In the genomic region with DNA sequence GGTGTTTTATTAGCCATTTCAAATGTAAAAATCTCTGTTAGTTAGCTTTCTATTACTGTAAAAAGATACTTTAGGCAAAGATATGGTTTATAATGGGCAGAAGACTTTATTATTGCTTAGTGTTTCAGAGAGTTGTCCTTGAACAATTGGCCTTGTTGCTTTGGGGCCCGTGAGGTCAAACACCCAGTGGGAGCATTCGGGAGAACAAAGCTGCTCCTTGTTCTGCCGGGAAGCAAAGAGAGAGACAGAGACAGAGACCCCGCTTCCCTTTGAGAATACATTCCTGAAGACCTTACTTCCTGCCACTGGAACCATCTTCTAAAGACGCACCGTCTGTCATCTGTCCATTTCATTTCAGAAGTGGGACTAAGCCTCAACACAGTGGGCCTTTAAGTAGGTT, we compare ENCODE assay signal across 22 mouse cellular contexts. TPM values are rescaled to one million over a fixed set of nuclear protein-coding genes. Genes with fewer than 3 reads are reported as not detected.
DNase-seq lines count a peak whose midpoint lies in the region; ATAC-seq and TF ChIP-seq lines count a peak whose summit lies in the region.
"Had no signal": no experiment of that assay in that cellular context is flagged by ENCODE, and none has a peak within 500 bp of the region (broad histone marks: within the 10 kb centered on the region; RNA-seq: fewer than 3 reads in every experiment).

No protein-coding gene starts in this region.

- H3K27ac ChIP-seq in hindbrain, embryonic 11.5 days (ENCODE audit: low read depth, low read length) = no peak overlapping the region
- H3K27ac ChIP-seq in hindbrain, embryonic 13.5 days = no peak overlapping the region
- H3K27ac ChIP-seq in ES-E14 (ENCODE audit: insufficient read depth, low read depth, low read length, poor library complexity, severe bottlenecking) = peak overlapping the region; percentile 87
- H3K27ac ChIP-seq: embryonic facial prominence, embryonic 12.5 days; forebrain, embryonic 12.5 days; kidney, embryonic 15.5 days; midbrain, embryonic 10.5 days had no signal

- no peak overlapping the region for H3K4me2 ChIP-seq in hindbrain, embryonic 11.5 days (replicated peaks; ENCODE audit: low read depth, low read length)
- no peak overlapping the region for H3K4me2 ChIP-seq in hindbrain, embryonic 13.5 days
- H3K4me2 ChIP-seq: embryonic facial prominence, embryonic 12.5 days; forebrain, embryonic 12.5 days; heart, embryonic 15.5 days; kidney, embryonic 15.5 days had no signal

- in situ Hi-C loops in ES-E14 (cut with MboI; ENCODE audit: low sequenced_read_pairs in 2 of 2, unreplicated experiment in 2 of 2) = no loop called here

- peak; percentile 32 for DNase-seq in hindbrain, embryonic 11.5 days (ENCODE audit: low spot score)
- peak; percentile 39 for DNase-seq in ES-E14 (ENCODE audit: low read depth, low spot score)
- peak; percentile 53 for DNase-seq in embryo, embryonic 10.5 days (ENCODE audit: low spot score)
- DNase-seq in layer of hippocampus, adult 18-20 months (ENCODE audit: low spot score in 2 of 2) = no peak
- DNase-seq: adrenal gland, postnatal 36 days; cerebellum, adult 18-20 months; cerebellum, postnatal 25 days; heart, postnatal 36 days; lung, postnatal 4 days; right cerebral cortex, postnatal 25 days; spleen, adult 18-20 months had no signal

- H3K9ac ChIP-seq in hindbrain, embryonic 11.5 days (ENCODE audit: low read depth, low read length) = no peak overlapping the region
- H3K9ac ChIP-seq in hindbrain, embryonic 13.5 days = no peak overlapping the region
- no peak overlapping the region for H3K9ac ChIP-seq in ES-E14 (ENCODE audit: insufficient read depth, low read depth, low read length, poor library complexity, severe bottlenecking)
- H3K9ac ChIP-seq: embryonic facial prominence, embryonic 12.5 days; forebrain, embryonic 12.5 days; heart, embryonic 15.5 days; kidney, embryonic 15.5 days had no signal

- WGBS in hindbrain, embryonic 11.5 days = 19% methylated on average over 6 of the region's 6 CpGs
- 14% methylated on average over 6 of the region's 6 CpGs for WGBS in hindbrain, embryonic 13.5 days

- H3K4me1 ChIP-seq in hindbrain, embryonic 11.5 days (replicated peaks; ENCODE audit: control insufficient read depth, insufficient read depth, low read length) = no peaks in the 10 kb centered on the region
- no peaks in the 10 kb centered on the region for H3K4me1 ChIP-seq in hindbrain, embryonic 13.5 days (replicated peaks)
- peaks cover 5 to 20% of the 10 kb centered on the region in 2 experiments for H3K4me1 ChIP-seq in ES-E14 (ENCODE audit: control insufficient read depth in 2 of 2, insufficient read depth in 2 of 2, low read length in 2 of 2, poor library complexity in 1 of 2)
- H3K4me1 ChIP-seq: embryonic facial prominence, embryonic 12.5 days; kidney, embryonic 15.5 days had no signal

- H3K9me3 ChIP-seq in hindbrain, embryonic 11.5 days (ENCODE audit: control insufficient read depth, low read length) = no peaks in the 10 kb centered on the region
- H3K9me3 ChIP-seq in hindbrain, embryonic 13.5 days = no peaks in the 10 kb centered on the region
- H3K9me3 ChIP-seq in ES-E14 (ENCODE audit: control insufficient read depth, insufficient read depth, low read depth, low read length) = no peaks in the 10 kb centered on the region
- H3K9me3 ChIP-seq: embryonic facial prominence, embryonic 12.5 days; forebrain, embryonic 12.5 days; heart, embryonic 15.5 days; kidney, embryonic 15.5 days; midbrain, embryonic 10.5 days had no signal

- no peaks in the 10 kb centered on the region for H3K27me3 ChIP-seq in hindbrain, embryonic 11.5 days (ENCODE audit: control insufficient read depth, insufficient read depth, low read length)
- no peaks in the 10 kb centered on the region for H3K27me3 ChIP-seq in hindbrain, embryonic 13.5 days
- H3K27me3 ChIP-seq: embryonic facial prominence, embryonic 12.5 days; forebrain, embryonic 12.5 days; heart, embryonic 15.5 days; kidney, embryonic 15.5 days had no signal

- no peak overlapping the region for H3K4me3 ChIP-seq in hindbrain, embryonic 11.5 days (ENCODE audit: low read depth, low read length)
- H3K4me3 ChIP-seq in hindbrain, embryonic 13.5 days = no peak overlapping the region
- H3K4me3 ChIP-seq in ES-E14 (ENCODE audit: insufficient read depth in 1 of 2, low read depth in 1 of 2, low read length in 2 of 2, poor library complexity in 1 of 2, severe bottlenecking in 1 of 2) = no peak overlapping the region; a peak in 1 of 4 replicates
- H3K4me3 ChIP-seq: embryonic facial prominence, embryonic 12.5 days; erythroblast, embryonic 14.5 days; forebrain, embryonic 12.5 days; heart, embryonic 15.5 days; kidney, embryonic 15.5 days; midbrain, embryonic 10.5 days had no signal

- no peaks in the 10 kb centered on the region for H3K36me3 ChIP-seq in hindbrain, embryonic 11.5 days (ENCODE audit: control insufficient read depth, insufficient read depth, low read length)
- H3K36me3 ChIP-seq in hindbrain, embryonic 13.5 days = no peaks in the 10 kb centered on the region
- no peaks in the 10 kb centered on the region for H3K36me3 ChIP-seq in ES-E14 (ENCODE audit: control insufficient read depth, insufficient read depth, low read length, poor library complexity, severe bottlenecking)
- H3K36me3 ChIP-seq: embryonic facial prominence, embryonic 12.5 days; forebrain, embryonic 12.5 days; heart, embryonic 15.5 days; kidney, embryonic 15.5 days; midbrain, embryonic 10.5 days had no signal

- ATAC-seq in hindbrain, embryonic 11.5 days (ENCODE audit: low FRiP score) = no peak
- ATAC-seq in hindbrain, embryonic 13.5 days (ENCODE audit: low FRiP score) = no peak
- no peak for ATAC-seq in erythroblast, adult 5-6 weeks (replicated peaks; ENCODE audit: low FRiP score, poor library complexity, severe bottlenecking)
- ATAC-seq in megakaryocyte, adult 5-6 weeks (ENCODE audit: poor library complexity, severe bottlenecking) = no peak
- ATAC-seq: hindbrain, embryonic 16.5 days; intestine, postnatal 0 days had no signal

TF ChIP-seq in ES-E14, 5 proteins besides CTCF, POLR2A, EP300 and RAD21:
- TF ChIP-seq ZC3H11A (IDR thresholded peaks at IDR 0.05; ENCODE audit: borderline replicate concordance, low read depth, low read length) (no peak), CHD2 (IDR thresholded peaks at IDR 0.05; ENCODE audit: low read depth, low read length) (peak; percentile 69; the same call in 1 of the 2 replicates)

RNA-seq across cellular contexts. Expression of a gene that starts 27.8 kb away (rescaled TPM):
- 7.5 and 9.9 TPM in 2 replicates for polyA plus RNA-seq in hindbrain, embryonic 11.5 days (2014; fragmentation: Nextera tagmentation; extraction: Ambion mirVana)
- polyA plus RNA-seq in hindbrain, embryonic 13.5 days (2015; fragmentation: Nextera tagmentation; extraction: Ambion mirVana) = 5.9 and 7.9 TPM in 2 replicates
- 32.4 and 45.7 TPM in 2 replicates for total RNA-seq in ES-E14 (2012; rRNA removed)
- 10 to 100 TPM; 22.6 to 26.3 TPM for total RNA-seq in layer of hippocampus, adult 18-20 months (2021)
- total RNA-seq in erythroblast, adult 5-6 weeks (2015; ENCODE audit: low replicate concordance) = 2.1 and 4.2 TPM in 2 replicates
- 1.7 and 2.9 TPM in 2 replicates for total RNA-seq in erythroblast, adult 5-6 weeks (2017; ENCODE audit: low replicate concordance)
- total RNA-seq in megakaryocyte, adult 5-6 weeks (2015) = 7.7 and 8.5 TPM in 2 replicates
- total RNA-seq in megakaryocyte, adult 5-6 weeks (2017) = 12.0 and 13.3 TPM in 2 replicates

Comparison
In these comparisons a context has a peak if more than half of its experiments do, and no peak if none do; other contexts are left out.
1. DNase-seq: peak in hindbrain, embryonic 11.5 days (single experiment), ES-E14 (single experiment) and embryo, embryonic 10.5 days (single experiment); none in layer of hippocampus, adult 18-20 months (0 of 2).